Mouse (Mus musculus) erythroblast, embryonic 14.5 days (primary cell): ENCODE results near the gene Entpd7.

Experiments
- GATA1 ChIP-seq: IDR thresholded peaks from 2 replicates; pipeline ENCODE4 v1.6.1; 2012; ENCODE audit warnings: low read length, inconsistent platforms, mixed read lengths
- TAL1 ChIP-seq: IDR thresholded peaks from 3 replicates; pipeline ENCODE4 v1.6.1; 2012; ENCODE audit warnings: low read length, inconsistent platforms, mixed read lengths

DNA sequence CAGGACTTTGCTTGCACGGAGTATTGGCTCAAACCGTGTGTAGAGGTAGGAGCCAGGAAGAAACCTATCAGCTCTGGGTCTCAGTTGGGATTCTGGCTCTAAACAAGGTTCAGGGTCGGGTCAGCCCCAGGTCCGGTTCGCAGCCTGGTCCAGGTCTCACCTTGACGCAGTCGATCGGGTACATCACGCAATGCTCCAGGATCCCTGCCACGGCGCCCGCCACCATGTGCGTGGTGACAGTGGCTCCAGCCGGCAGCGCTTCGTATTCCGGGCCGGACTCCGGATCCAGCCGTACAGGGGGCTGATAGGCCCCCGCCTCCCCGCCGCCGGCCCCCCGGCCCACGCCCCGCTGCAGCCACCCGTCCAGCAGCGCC lies 15.2 kb upstream of the Entpd7 start:
- no peak for TF ChIP-seq TAL1
- TF ChIP-seq GATA1, result no peak
